Mouse (Mus musculus): ENCODE data around the gene Bok.
A peak's percentile ranks its signal among the peaks of the same experiment; 100 is the strongest.
"Not testable (repeated sequence)": the region's sequence is repeated elsewhere in the genome, so short reads cannot be mapped to it uniquely, and the experiment has no call there.

The Bok gene

GRCm38 (mm10) chr1:93685401-93686244, at the start of gene Bok:
Gene Bok (plus strand): TSS chr1:93685660.
- DNase-seq (ENCODE audit: low spot score in 2 of 2): peak in 1 of 2 experiments; percentile 60

DNA sequence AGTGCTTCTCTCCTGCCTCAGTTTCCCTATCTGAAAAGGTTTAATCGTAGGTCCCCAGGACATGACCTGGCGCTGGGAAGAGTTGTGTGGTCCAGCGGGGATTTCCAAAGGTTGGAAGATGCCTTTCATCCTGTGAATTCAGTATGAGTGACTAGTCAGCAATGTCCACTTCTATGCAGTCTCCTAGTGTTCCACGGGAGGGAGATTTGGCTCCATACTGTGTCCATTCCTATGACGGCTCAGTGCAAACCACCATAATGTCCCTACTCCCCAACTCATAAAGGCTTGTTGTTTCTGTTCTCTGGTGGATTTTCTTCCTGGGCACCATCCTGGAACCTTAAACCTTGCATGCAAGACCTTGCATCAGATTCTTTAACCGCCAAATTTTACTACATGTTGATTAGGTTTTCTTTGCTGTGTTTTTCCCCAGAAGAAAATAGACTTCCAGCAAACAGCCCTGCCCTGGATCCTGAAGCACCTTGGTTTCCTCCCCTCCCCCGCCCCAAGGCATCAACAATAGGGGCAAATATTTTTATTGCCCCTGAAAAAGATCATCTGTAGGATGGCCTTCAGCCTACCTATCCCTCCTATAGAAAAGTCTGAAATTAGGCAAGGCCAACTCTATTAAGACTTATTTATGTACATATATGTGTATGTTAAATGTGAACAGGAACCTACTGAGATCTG, 49.1 kb upstream of the Bok start:
- no peak for DNase-seq (ENCODE audit: low spot score in 2 of 2)

DNA sequence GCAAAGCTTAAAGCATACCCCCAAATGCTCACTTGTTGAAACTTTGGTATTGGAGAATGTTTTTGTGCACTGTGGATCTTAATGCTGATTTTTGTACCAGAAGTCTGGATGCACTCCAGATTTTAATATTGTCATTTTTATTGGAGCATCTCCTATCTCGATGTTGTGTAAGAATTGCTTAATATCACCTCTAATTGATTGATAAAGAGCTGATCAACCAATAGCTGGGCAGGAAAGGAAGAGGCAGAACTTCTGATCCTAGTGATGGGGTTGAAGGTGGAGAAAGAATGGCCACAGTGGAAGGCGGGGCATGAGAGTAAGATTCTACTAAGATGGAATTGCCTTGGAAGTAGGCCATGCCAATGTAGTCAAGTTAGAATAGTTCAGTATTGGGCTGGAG, 43.5 kb upstream of the Bok start:
- DNase-seq (ENCODE audit: low spot score in 2 of 2): no peak

- DNase-seq (ENCODE audit: low spot score in 2 of 2): no peak
These were observed 42.8 kb upstream of the Bok start for GRCm38 (mm10) chr1:93642692-93643091.

DNA sequence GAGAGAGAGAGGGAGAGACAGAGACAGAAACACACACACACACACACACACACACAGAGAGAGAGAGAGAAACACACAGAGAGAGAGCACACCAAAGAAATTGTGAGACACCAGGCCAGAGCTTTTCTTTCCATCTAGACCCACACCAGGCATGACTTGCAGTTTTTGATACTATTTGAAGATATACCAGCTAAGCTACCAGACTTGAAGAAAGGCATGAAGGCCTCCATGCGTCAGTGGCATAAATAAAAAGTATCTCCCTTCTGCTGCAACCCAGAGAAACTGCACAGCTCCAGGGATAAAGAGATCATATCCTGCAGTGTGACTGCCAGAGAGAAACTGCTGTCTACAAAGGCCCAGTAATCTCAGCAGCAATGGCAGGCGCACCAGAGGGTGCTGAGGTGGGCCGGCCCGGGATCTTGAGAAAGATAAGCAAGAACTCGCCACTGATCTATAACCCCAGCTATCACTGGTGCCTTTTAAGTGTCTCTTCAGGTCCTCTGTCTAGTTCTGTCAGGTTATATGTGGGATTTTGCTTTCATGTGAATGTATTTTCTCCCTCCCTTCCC, 35.8 kb upstream of the Bok start:
- no peak for DNase-seq (ENCODE audit: low spot score in 2 of 2)

DNA sequence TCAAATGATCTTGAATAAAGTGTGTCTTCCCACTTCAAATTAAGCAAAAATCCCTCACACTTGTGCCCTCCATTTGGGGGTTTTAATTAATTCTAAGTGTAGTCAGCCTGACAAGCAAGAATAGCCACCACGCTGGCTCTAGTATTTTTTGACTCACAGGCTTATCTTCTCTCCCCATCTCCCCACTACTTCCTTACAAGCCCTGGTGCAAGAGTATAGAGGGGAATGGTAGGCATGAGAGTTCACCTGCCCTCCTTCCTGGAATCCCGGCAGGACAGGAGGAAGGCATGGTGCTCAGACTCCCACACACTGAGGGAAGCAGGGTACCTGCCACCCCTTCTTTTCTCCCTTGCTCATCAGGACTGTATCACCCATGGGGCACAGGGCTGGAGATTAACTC, 31.2 kb upstream of the Bok start:
- DNase-seq (ENCODE audit: low spot score in 2 of 2): no peak

DNA sequence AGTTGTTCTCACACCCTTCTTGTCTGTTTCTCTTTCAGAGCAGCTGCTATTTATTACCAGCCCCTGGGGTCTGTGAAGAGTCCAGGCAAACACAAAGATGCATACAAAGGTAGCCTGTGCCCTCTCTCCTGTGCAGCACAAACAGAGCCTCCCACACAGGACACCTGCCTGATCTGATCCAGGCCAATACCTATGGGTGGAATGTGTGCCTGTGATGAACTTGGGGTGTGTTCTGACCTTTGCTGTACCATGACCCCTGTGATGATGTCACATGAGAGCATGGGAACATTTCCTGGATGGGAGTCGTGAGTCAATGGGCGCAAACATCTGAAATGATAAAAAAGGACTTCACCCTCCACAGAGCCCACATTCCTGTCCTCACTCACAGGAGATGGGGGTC, 30.7 kb upstream of the Bok start:
- DNase-seq (ENCODE audit: low spot score in 2 of 2): no peak

GRCm38 (mm10) chr1:93656325-93657024, 29.0 kb upstream of the Bok start:
- no peak for DNase-seq (ENCODE audit: low spot score in 2 of 2)

DNA sequence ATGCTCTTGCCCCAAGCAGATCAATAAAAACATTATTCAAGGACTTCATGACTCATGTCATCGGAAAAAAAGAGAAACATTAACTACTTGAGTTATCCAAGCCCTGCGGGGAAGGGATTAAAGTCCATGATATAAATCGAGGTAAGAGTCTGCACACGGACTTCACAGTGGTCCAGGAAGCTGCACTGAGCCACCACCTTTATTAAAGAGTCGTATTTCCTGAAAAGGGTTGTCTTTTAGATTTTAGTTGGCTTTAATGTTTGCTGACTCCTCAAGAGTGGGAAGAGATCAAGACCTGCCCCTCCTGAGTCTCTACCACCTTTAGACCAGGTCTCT, 28.5 kb upstream of the Bok start:
- no peak for DNase-seq (ENCODE audit: low spot score in 2 of 2)

DNA sequence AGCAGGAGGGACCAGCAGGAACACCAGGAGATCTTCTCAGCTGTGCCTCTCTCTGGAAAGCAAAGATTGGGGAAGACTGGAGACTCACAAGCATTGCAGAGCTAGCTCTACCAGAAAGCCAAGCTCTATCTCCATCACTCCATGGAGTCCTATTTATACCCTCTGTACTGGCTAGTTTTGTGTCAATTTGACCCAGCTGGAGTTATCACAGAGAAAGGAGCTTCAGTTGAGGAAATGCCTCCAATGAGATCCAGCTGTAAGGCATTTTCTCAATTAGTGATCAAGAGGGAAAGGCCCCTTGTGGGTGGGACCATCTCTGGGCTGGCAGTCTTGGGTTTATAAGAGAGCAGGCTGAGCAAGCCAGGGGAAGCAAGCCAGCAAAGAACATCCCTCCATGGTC, 26.9 kb upstream of the Bok start, which contains the start of gene Stk25:
Gene Stk25 (minus strand): TSS at position 101 of the 400 bp plus-strand sequence.
- not testable (repeated sequence) for DNase-seq (ENCODE audit: low spot score in 2 of 2)

GRCm38 (mm10) chr1:93667760-93668400, 17.6 kb upstream of the Bok start:
- DNase-seq (ENCODE audit: low spot score in 2 of 2): no peak

GRCm38 (mm10) chr1:93668791-93669548, 16.5 kb upstream of the Bok start:
- DNase-seq (ENCODE audit: low spot score in 2 of 2): peak; percentile 51 to 55

GRCm38 (mm10) chr1:93669941-93670340, 15.5 kb upstream of the Bok start:
- DNase-seq (ENCODE audit: low spot score in 2 of 2): no peak

GRCm38 (mm10) chr1:93672682-93673081, 12.8 kb upstream of the Bok start:
- DNase-seq (ENCODE audit: low spot score in 2 of 2): no peak

DNA sequence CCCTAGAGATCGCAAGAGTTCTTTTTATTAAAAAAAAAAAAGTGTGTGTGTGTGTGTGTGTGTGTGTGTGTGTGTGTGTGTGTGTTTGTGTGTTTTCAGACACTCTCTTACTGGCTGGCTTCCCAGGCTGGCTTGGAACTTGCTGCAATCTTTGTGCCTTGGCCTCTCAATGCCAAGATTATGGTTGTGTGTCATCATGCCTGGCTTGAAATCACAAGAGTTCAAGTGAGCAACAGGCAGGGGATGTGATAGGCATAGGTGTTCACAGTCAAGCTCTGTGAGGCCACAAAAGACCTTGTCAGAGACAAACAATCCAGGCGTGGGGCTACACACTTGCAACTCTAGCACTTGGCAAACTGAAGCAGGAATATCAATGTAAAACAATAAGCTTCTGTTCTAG, 7.1 kb upstream of the Bok start:
- no peak for DNase-seq (ENCODE audit: low spot score in 2 of 2)

DNA sequence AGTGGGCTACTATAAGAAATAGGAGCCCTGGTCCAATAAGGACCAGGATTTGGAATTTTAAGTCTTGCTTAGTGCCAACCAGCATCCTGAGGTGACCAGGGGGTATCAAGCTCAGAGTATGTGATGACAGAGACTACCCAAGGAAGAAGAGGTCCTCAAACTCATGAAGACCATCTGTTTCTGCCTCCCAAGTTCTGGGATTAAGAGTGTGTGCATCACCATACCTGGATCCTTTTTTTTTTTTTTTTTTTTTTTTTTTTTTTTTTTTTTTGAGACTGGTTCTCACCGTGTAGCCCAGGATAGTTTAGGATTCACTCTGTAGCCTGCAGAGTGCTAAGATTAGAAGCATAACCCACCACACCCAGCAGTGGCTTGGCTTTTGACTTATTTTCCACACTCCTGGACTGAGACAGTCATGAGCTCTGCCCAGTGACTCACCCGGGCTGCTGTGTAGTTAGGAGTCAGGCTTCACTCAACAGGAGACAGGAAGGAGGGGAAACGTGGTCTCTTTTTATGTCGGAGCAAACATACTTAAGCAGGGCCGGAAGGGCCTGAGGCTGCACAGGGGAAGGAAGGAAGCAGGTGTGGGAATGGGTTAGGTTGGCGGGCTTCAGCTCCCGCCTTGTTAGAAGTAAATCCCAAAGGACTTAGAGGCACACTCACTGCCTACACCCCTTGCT, 5.4 kb upstream of the Bok start:
- DNase-seq (ENCODE audit: low spot score in 2 of 2): no peak

DNA sequence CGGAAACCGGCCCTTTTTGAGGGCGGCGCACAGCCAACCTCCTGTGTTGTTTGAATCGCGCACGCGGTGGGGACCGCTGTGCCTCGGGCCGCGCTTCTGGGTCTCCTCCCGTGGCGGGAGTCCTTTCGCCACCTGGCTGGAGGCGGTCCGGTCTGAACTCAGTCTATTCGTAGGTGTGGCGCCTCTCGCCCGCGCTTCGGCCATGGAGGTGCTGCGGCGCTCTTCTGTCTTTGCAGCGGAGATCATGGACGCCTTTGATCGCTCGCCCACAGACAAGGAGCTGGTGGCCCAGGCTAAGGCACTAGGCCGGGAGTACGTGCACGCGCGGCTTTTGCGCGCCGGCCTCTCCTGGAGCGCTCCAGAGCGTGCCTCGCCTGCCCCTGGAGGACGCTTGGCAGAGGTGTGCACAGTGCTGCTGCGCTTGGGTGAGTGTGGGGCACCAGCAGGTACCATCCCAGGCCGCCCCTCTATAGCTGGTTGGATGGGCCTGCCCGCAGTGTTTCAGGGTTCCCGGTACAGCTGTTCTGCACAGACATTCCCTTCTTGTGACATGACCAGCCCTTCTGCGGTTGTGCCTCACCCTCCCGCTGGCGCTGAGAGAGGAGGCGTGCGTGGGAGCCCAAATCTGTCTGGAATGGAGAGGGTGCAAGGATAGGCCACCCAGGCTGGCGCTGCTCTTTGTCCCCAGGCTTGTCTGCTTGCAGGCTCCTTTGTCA, 943 bp downstream of the Bok start:
- DNase-seq (ENCODE audit: low spot score in 2 of 2): peak; percentile 52 to 55

- no peak for DNase-seq (ENCODE audit: low spot score in 2 of 2)
These were observed 1.5 kb downstream of the Bok start for GRCm38 (mm10) chr1:93686961-93687320.

- no peak for DNase-seq (ENCODE audit: low spot score in 2 of 2)
These were observed 2.7 kb downstream of the Bok start for GRCm38 (mm10) chr1:93688154-93688553.

All from frontal cortex, postnatal 14 days (tissue).